Mouse (Mus musculus) liver, embryonic 14.5 days (tissue): ENCODE data around the gene Src. TPM values are rescaled to one million over a fixed set of nuclear protein-coding genes. Genes with fewer than 3 reads are reported as not detected.

Experiments used
- ATAC-seq: fragments of 200-750 bp; cut with Nextera tagmentation; 2 replicates; pipeline ENCODE4 v1.8.0; 2017; ENCODE audit warnings: moderate number of reproducible peaks, mild to moderate bottlenecking, moderate library complexity; ENCODE audit not compliant: insufficient read depth
- DNase-seq, 3 experiments: peaks; one replicate each; pipeline ENCODE4 v3.0.0-alpha.2; 2012 to 2013; ENCODE audit warnings: low read depth in 3 of 3, low spot score in 3 of 3
- H3K27ac ChIP-seq: fragments of 300-500 bp; sonication (generic); 2 replicates; pipeline ENCODE4 v1.5.1; 2014; ENCODE audit warnings: moderate library complexity, mild to moderate bottlenecking, control low read depth, inconsistent platforms
- H3K27me3 ChIP-seq: fragments of 300-500 bp; sonication (generic); 2 replicates; pipeline ENCODE4 v1.6.1; 2014; ENCODE audit warnings: mild to moderate bottlenecking, low read length, moderate library complexity; ENCODE audit not compliant: control insufficient read depth, insufficient read depth
- H3K36me3 ChIP-seq: fragments of 300-500 bp; sonication (generic); replicated peaks from 2 replicates; pipeline ENCODE4 v1.6.1; 2014; ENCODE audit warnings: low read depth; ENCODE audit not compliant: control insufficient read depth, insufficient read depth
- H3K4me1 ChIP-seq, 2 experiments: fragments of 200-500 bp in 1 of 2; fragments of 300-500 bp in 1 of 2; sonication (generic) in 1 of 2; replicated peaks; 2 replicates each; pipeline ENCODE4 v1.6.1; 2012 to 2014; ENCODE audit warnings: antibody characterized with exemption in 1 of 2, inconsistent platforms in 1 of 2, low read length in 1 of 2; ENCODE audit not compliant: control insufficient read depth in 2 of 2, insufficient read depth in 2 of 2
- H3K4me2 ChIP-seq: fragments of 300-500 bp; sonication (generic); 2 replicates; pipeline ENCODE4 v1.6.1; 2014; ENCODE audit warnings: low read depth, mild to moderate bottlenecking, control low read depth, moderate library complexity
- H3K4me3 ChIP-seq, 2 experiments: fragments of 200-500 bp in 1 of 2; fragments of 300-500 bp in 1 of 2; sonication (generic) in 1 of 2; 2 replicates each; pipeline ENCODE4 v1.5.1; 2012 to 2014; ENCODE audit warnings: low read depth in 2 of 2, low read length in 2 of 2, mild to moderate bottlenecking in 2 of 2, control low read depth in 1 of 2, inconsistent platforms in 1 of 2, moderate library complexity in 1 of 2; ENCODE audit not compliant: insufficient read depth in 1 of 2
- H3K9ac ChIP-seq: fragments of 300-500 bp; sonication (generic); replicated peaks from 2 replicates; pipeline ENCODE4 v1.6.1; 2014; ENCODE audit warnings: mild to moderate bottlenecking, control low read depth, moderate library complexity
- H3K9me3 ChIP-seq: fragments of 300-500 bp; sonication (generic); 2 replicates; pipeline ENCODE4 v1.6.1; 2016; ENCODE audit warnings: low read length, mixed read lengths; ENCODE audit not compliant: control insufficient read depth
- CTCF ChIP-seq: IDR thresholded peaks from 2 replicates; pipeline ENCODE4 v1.5.1; 2016; ENCODE audit warnings: antibody characterized with exemption, low read depth, control low read depth
- EP300 ChIP-seq: IDR thresholded peaks from 2 replicates; pipeline ENCODE4 v1.6.1; 2016; ENCODE audit warnings: antibody characterized with exemption, low read depth
- WGBS: fragments of 180-500 bp; shearing (Covaris S2); extraction: QIAGEN DNeasy Blood & Tissue Kit; methylation state at CpG from one replicate; pipeline ENCODE4 v1.1.7; 2014; ENCODE audit not compliant: insufficient replicate concordance; 5-methylcytosine and 5-hydroxymethylcytosine counted together
- polyA plus RNA-seq, 2 experiments: library from polyadenylated mRNA; depleted of rRNA in 1 of 2; stranded (reverse) in 1 of 2; unstranded in 1 of 2; fragments of >200 nt; fragmentation: Nextera tagmentation in 1 of 2; extraction: Ambion mirVana in 1 of 2; gene quantifications; 2 replicates each; pipeline versions ENCODE4 v1.2.1 to v1.2.3; 2012 to 2014

Gene Src
- polyA plus RNA-seq, 2 experiments, result 0.90 to 2.3 TPM

- Histone ChIP-seq H3K9ac (no peak overlapping the region), H3K27me3 (no peaks in the 10 kb centered on the region), H3K4me3 (no peak overlapping the region), H3K9me3 (no peaks in the 10 kb centered on the region), H3K36me3 (no peaks in the 10 kb centered on the region), H3K4me1 (0 out of 4 replicates have a peak, but pooled peaks cover 0 to 3% of the 10 kb centered on the region in 2 experiments), H3K4me2 (no peak overlapping the region), H3K27ac (no peak overlapping the region)
- TF ChIP-seq EP300, result no peak
- TF ChIP-seq CTCF, result no peak
- no peak for DNase-seq
- WGBS, result 81% methylated on average over 4 of the region's 4 CpGs
- no peak for ATAC-seq
Observed at GRCm38 (mm10) chr2:157393549-157393948, 24.7 kb upstream of the Src start.

GRCm38 (mm10) chr2:157394868-157395267 is 23.4 kb upstream of the Src start:
- Histone ChIP-seq H3K4me1 (0 out of 4 replicates have a peak, but pooled peaks cover 0 to 3% of the 10 kb centered on the region in 2 experiments), H3K27ac (no peak overlapping the region), H3K9ac (no peak overlapping the region), H3K4me2 (no peak overlapping the region), H3K36me3 (no peaks in the 10 kb centered on the region), H3K9me3 (no peaks in the 10 kb centered on the region), H3K27me3 (no peaks in the 10 kb centered on the region), H3K4me3 (no peak overlapping the region)
- DNase-seq (no peak), ATAC-seq (no peak)
- 53% methylated on average over 6 of the region's 6 CpGs for WGBS
- no peak for TF ChIP-seq CTCF
- TF ChIP-seq EP300, result no peak

GRCm38 (mm10) chr2:157395371-157395770 is 22.9 kb upstream of the Src start:
- no peaks in the 10 kb centered on the region for H3K27me3 ChIP-seq
- no peaks in the 10 kb centered on the region for H3K36me3 ChIP-seq
- DNase-seq, result no peak
- H3K9me3 ChIP-seq, result no peaks in the 10 kb centered on the region
- no peak for TF ChIP-seq CTCF
- no peak for TF ChIP-seq EP300
- WGBS, result 65% methylated on average over 5 of the region's 5 CpGs
- no peak overlapping the region for H3K9ac ChIP-seq
- H3K27ac ChIP-seq, result no peak overlapping the region
- H3K4me3 ChIP-seq, result no peak overlapping the region
- no peak overlapping the region for H3K4me2 ChIP-seq
- 0 out of 4 replicates have a peak, but pooled peaks cover 0 to 3% of the 10 kb centered on the region in 2 experiments for H3K4me1 ChIP-seq
- ATAC-seq, result no peak

- TF ChIP-seq EP300 (no peak), CTCF (no peak)
- 45% methylated on average over 13 of the region's 13 CpGs for WGBS
Observed at GRCm38 (mm10) chr2:157395960-157396359, 22.3 kb upstream of the Src start.

GRCm38 (mm10) chr2:157397376-157397775 is 20.9 kb upstream of the Src start:
- Histone ChIP-seq H3K9me3 (no peaks in the 10 kb centered on the region), H3K4me1 (0 out of 4 replicates have a peak, but pooled peaks cover 0 to 3% of the 10 kb centered on the region in 2 experiments), H3K27me3 (no peaks in the 10 kb centered on the region), H3K9ac (no peak overlapping the region), H3K27ac (no peak overlapping the region), H3K4me2 (no peak overlapping the region), H3K36me3 (no peaks in the 10 kb centered on the region), H3K4me3 (no peak overlapping the region)
- WGBS, result 71% methylated on average over 4 of the region's 4 CpGs
- ATAC-seq, result no peak
- no peak for TF ChIP-seq CTCF
- TF ChIP-seq EP300, result no peak
- DNase-seq, result no peak

More at GRCm38 (mm10) chr2:157395960-157396359, 22.3 kb upstream of the Src start:
- no peaks in the 10 kb centered on the region for H3K9me3 ChIP-seq
- DNase-seq (no peak), ATAC-seq (no peak)
- no peaks in the 10 kb centered on the region for H3K36me3 ChIP-seq
- no peak overlapping the region for H3K4me2 ChIP-seq
- no peak overlapping the region for H3K4me3 ChIP-seq
- 0 out of 4 replicates have a peak, but pooled peaks cover 0 to 3% of the 10 kb centered on the region in 2 experiments for H3K4me1 ChIP-seq
- H3K9ac ChIP-seq, result no peak overlapping the region
- H3K27ac ChIP-seq, result no peak overlapping the region
- H3K27me3 ChIP-seq, result no peaks in the 10 kb centered on the region
